Mouse (Mus musculus): ENCODE measurements around the gene Kat7. TPM values are rescaled to one million over a fixed set of nuclear protein-coding genes. Genes with fewer than 3 reads are reported as not detected.

Gene Kat7
- polyA plus RNA-seq, 1 experiment: 93.1 TPM

DNA sequence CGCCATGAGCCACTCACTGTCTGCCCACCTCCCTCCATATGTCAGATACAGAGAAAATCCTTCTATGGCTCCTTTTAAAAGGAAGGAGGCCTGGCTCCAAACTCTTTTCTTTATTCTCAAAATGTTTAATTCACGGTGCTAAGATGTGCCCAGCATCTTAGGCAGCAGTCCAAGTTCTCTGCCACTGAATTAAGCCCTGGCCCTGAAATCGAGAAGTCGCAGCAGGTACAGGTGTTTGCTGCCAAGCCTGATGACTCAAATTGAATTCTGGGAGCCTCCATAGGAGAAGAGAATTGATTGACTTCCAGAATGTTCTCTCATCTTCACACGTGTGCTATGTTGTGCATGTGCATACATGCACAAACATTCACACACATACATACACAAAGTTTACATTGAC is 27.7 kb downstream of the Kat7 start:
- Histone ChIP-seq H3K4me3 (ENCODE audit: control insufficient read depth, low read depth, low read length) (no peak overlapping the region), H3K27me3 (ENCODE audit: control insufficient read depth, insufficient read depth, low read length) (no peaks in the 10 kb centered on the region), H3K4me1 (ENCODE audit: control insufficient read depth, insufficient read depth, low read length) (no peaks in the 10 kb centered on the region), H3K36me3 (ENCODE audit: control insufficient read depth, insufficient read depth, low read length) (peaks cover 4% of the 10 kb centered on the region), H3K27ac (ENCODE audit: control insufficient read depth, insufficient read depth, low read depth, low read length) (no peak overlapping the region)
- TF ChIP-seq POLR2A (IDR thresholded peaks at IDR 0.05; ENCODE audit: control insufficient read depth, low read depth, low read length) (no peak), CTCF (IDR thresholded peaks at IDR 0.05; ENCODE audit: control insufficient read depth, insufficient read depth, insufficient replicate concordance, low read depth, low read length) (no peak)

DNA sequence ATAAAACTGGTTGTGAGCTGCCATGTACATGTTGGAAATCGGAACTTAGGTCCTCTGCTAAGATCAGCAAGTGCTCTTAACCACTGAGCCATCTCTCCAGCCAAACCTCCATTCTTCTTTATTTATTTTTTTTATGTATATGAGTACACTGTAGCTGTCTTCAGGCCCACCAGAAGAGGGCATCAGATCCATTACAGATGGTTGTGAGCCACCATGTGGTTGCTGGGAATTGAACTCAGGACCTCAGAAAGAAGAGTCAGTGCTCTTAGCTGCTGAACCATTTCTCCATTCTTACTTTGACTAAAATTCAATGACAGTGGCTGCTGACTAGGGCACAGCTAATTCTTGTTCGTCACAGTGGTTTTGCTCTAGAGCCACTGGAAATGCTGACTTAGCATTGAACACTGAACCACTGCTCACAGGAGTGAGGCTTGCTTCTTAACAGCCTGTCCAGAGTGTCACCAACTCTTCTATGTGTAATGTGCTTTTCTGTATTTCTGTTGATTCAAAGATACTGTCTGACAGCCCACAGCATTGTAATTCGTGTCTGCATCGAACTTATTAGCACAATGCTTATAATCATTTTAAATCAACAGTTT is 30.9 kb downstream of the Kat7 start:
- H3K36me3 ChIP-seq (ENCODE audit: control insufficient read depth, insufficient read depth, low read length): peaks cover 4% of the 10 kb centered on the region
- no peak overlapping the region for H3K27ac ChIP-seq (ENCODE audit: control insufficient read depth, insufficient read depth, low read depth, low read length)
- no peak overlapping the region for H3K4me3 ChIP-seq (ENCODE audit: control insufficient read depth, low read depth, low read length)
- H3K27me3 ChIP-seq (ENCODE audit: control insufficient read depth, insufficient read depth, low read length): no peaks in the 10 kb centered on the region
- TF ChIP-seq POLR2A (IDR thresholded peaks at IDR 0.05; ENCODE audit: control insufficient read depth, low read depth, low read length) (no peak), CTCF (IDR thresholded peaks at IDR 0.05; ENCODE audit: control insufficient read depth, insufficient read depth, insufficient replicate concordance, low read depth, low read length) (no peak)
- no peaks in the 10 kb centered on the region for H3K4me1 ChIP-seq (ENCODE audit: control insufficient read depth, insufficient read depth, low read length)

DNA sequence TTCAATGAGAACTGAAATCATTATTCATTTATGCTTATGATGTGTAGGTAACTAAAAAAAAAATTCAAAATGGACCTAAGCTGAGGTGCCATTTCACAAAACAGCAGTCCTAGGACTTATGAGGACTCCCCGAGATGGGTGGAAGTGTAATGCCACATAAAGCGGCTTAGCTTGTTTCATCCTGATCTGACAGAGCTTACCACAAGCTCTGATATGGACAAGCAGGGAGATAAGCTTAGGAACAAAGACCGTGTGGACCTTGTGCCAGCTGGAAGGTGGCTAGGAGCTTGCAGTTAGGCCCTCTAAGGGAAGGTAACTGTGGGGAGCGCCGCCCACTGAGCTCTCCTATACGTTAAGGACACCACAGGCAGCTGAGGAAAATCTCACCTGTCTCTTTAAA is 34.0 kb downstream of the Kat7 start:
- TF ChIP-seq POLR2A (IDR thresholded peaks at IDR 0.05; ENCODE audit: control insufficient read depth, low read depth, low read length): no peak
- no peak for TF ChIP-seq CTCF (IDR thresholded peaks at IDR 0.05; ENCODE audit: control insufficient read depth, insufficient read depth, insufficient replicate concordance, low read depth, low read length)
- H3K36me3 ChIP-seq (ENCODE audit: control insufficient read depth, insufficient read depth, low read length): peaks cover 5% of the 10 kb centered on the region
- no peaks in the 10 kb centered on the region for H3K27me3 ChIP-seq (ENCODE audit: control insufficient read depth, insufficient read depth, low read length)
- H3K4me3 ChIP-seq (ENCODE audit: control insufficient read depth, low read depth, low read length): no peak overlapping the region
- H3K4me1 ChIP-seq (ENCODE audit: control insufficient read depth, insufficient read depth, low read length): no peaks in the 10 kb centered on the region
- no peak overlapping the region for H3K27ac ChIP-seq (ENCODE audit: control insufficient read depth, insufficient read depth, low read depth, low read length)

DNA sequence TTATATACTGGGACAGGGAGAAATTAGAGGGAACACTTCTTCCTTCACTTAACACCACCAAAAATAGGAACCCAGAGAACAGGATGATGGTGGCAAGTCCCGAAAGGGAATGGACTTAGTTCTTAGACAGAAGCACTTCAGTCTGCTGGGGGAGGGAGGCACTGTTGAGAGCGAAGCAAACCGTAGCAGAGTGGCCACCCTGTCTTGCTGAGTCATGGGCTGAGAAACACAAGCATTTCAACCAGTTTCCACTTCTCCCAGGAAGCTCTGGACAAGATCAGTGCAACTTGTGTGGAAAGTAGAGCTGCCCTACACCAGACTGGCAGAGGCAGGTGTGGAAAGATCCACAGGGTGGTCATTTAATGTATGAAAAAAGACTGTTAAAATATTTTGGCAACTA is 35.4 kb downstream of the Kat7 start:
- Histone ChIP-seq H3K4me1 (ENCODE audit: control insufficient read depth, insufficient read depth, low read length) (no peaks in the 10 kb centered on the region), H3K27me3 (ENCODE audit: control insufficient read depth, insufficient read depth, low read length) (no peaks in the 10 kb centered on the region), H3K4me3 (ENCODE audit: control insufficient read depth, low read depth, low read length) (no peak overlapping the region), H3K27ac (ENCODE audit: control insufficient read depth, insufficient read depth, low read depth, low read length) (no peak overlapping the region), H3K36me3 (ENCODE audit: control insufficient read depth, insufficient read depth, low read length) (peaks cover 5% of the 10 kb centered on the region)
- no peak for TF ChIP-seq POLR2A (IDR thresholded peaks at IDR 0.05; ENCODE audit: control insufficient read depth, low read depth, low read length)
- TF ChIP-seq CTCF (IDR thresholded peaks at IDR 0.05; ENCODE audit: control insufficient read depth, insufficient read depth, insufficient replicate concordance, low read depth, low read length): no peak

DNA sequence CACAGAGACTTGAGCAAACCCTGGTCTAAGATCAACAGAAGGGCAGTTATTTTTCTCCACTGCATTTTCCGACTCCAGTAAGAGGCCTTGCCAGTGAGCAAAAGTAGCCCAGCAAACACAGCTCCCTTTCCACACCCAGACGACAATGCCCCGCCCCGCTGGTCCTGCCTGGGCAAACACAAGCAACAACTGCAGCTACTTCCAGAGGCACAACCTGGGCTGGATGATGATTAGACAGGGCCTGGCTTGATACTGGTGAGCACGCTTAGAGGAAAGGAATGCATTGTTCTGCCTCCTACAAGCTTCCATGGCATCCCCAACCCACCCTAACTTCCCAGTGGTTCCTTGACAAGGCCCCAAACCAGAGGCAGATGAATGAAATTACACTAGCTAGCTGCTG is 36.4 kb downstream of the Kat7 start:
- H3K27ac ChIP-seq (ENCODE audit: control insufficient read depth, insufficient read depth, low read depth, low read length): no peak overlapping the region
- no peak for TF ChIP-seq CTCF (IDR thresholded peaks at IDR 0.05; ENCODE audit: control insufficient read depth, insufficient read depth, insufficient replicate concordance, low read depth, low read length)
- TF ChIP-seq POLR2A (IDR thresholded peaks at IDR 0.05; ENCODE audit: control insufficient read depth, low read depth, low read length): no peak
- no peak overlapping the region for H3K4me3 ChIP-seq (ENCODE audit: control insufficient read depth, low read depth, low read length)
- no peaks in the 10 kb centered on the region for H3K4me1 ChIP-seq (ENCODE audit: control insufficient read depth, insufficient read depth, low read length)
- H3K27me3 ChIP-seq (ENCODE audit: control insufficient read depth, insufficient read depth, low read length): no peaks in the 10 kb centered on the region
- peaks cover 3% of the 10 kb centered on the region for H3K36me3 ChIP-seq (ENCODE audit: control insufficient read depth, insufficient read depth, low read length)

DNA sequence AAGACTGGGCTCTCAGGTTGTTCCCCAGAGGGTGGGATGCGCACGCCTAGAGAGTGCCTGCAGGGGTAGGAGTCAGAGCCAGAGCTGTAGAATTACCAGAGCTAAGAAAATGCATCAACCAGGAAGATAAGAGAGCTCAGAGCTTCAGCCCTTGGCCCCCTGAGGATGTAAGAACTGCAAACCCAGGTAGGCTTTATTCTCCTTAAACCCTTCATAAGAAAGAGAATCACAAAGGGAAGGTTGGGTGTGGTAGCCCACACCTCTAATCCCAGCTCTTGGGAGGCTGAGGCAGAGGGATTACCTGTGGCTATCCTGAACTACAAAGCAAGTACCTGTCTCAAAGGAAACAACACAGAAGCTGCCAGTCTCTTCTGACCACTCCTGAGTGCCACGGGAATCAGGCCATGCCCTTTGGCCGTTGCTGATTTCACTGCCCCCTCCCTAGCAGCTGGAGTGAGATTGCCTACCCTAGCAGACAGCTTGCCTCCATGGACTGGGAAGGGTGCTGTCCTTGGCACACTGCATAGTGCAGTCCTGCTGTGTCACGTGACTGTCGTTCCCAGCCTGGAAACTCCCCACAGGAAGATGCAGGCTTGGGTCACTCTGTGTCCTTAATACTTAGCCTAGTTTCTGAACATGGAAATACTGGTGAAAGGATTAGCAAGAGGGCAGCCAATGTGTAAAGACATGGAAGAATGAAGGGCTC is 43.4 kb downstream of the Kat7 start:
- no peak overlapping the region for H3K4me3 ChIP-seq (ENCODE audit: control insufficient read depth, low read depth, low read length)
- no peaks in the 10 kb centered on the region for H3K36me3 ChIP-seq (ENCODE audit: control insufficient read depth, insufficient read depth, low read length)
- no peaks in the 10 kb centered on the region for H3K4me1 ChIP-seq (ENCODE audit: control insufficient read depth, insufficient read depth, low read length)
- H3K27ac ChIP-seq (ENCODE audit: control insufficient read depth, insufficient read depth, low read depth, low read length): no peak overlapping the region
- no peak for TF ChIP-seq POLR2A (IDR thresholded peaks at IDR 0.05; ENCODE audit: control insufficient read depth, low read depth, low read length)
- no peaks in the 10 kb centered on the region for H3K27me3 ChIP-seq (ENCODE audit: control insufficient read depth, insufficient read depth, low read length)

DNA sequence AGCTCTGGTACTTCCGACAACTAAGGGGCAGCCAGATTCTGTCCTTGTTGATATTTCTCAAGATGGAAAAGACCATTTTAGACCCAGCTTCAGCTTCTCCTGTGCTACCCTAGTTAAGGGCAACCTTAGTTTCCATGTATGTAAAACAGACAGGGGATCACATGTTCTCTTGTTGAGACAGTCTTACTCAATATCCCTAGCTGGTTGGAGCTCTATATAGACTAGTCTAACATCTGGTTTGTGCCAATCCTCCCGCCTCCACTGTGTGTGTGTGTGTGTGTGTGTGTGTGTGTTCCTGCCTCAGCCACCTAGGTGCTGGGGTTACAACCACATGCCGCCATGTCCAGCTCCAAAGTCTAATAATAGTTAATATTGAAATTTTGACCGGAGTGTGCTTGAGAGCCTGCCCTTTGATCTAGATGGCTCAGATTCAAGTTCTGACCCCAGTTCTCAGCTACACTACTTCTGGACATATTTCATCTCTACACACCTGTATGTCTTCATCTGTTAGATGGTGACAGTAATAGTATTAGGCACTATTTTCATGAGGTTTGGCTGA is 45.5 kb downstream of the Kat7 start:
- H3K4me3 ChIP-seq (ENCODE audit: control insufficient read depth, low read depth, low read length): no peak overlapping the region
- peaks cover 2% of the 10 kb centered on the region for H3K4me1 ChIP-seq (ENCODE audit: control insufficient read depth, insufficient read depth, low read length)
- H3K27me3 ChIP-seq (ENCODE audit: control insufficient read depth, insufficient read depth, low read length): no peaks in the 10 kb centered on the region
- H3K36me3 ChIP-seq (ENCODE audit: control insufficient read depth, insufficient read depth, low read length): no peaks in the 10 kb centered on the region
- TF ChIP-seq CTCF (IDR thresholded peaks at IDR 0.05; ENCODE audit: control insufficient read depth, insufficient read depth, insufficient replicate concordance, low read depth, low read length) (no peak), POLR2A (IDR thresholded peaks at IDR 0.05; ENCODE audit: control insufficient read depth, low read depth, low read length) (no peak)
- H3K27ac ChIP-seq (ENCODE audit: control insufficient read depth, insufficient read depth, low read depth, low read length): no peak overlapping the region
